Mouse (Mus musculus) lung, embryonic 14.5 days (tissue): ENCODE data around the gene Frrs1. TPM values are rescaled to one million over a fixed set of nuclear protein-coding genes. Genes with fewer than 3 reads are reported as not detected.

Experiments
- ATAC-seq: fragments of 200-750 bp; cut with Nextera tagmentation; 2 replicates; pipeline ENCODE4 v1.8.0; 2017; ENCODE audit warnings: mild to moderate bottlenecking, moderate TSS enrichment, moderate library complexity; ENCODE audit not compliant: insufficient read depth
- DNase-seq: peaks from one replicate; pipeline ENCODE4 v3.0.0-alpha.2; 2015
- H3K27ac ChIP-seq: fragments of 300-500 bp; sonication (generic); 2 replicates; pipeline ENCODE4 v1.5.1; 2014; ENCODE audit warnings: low read depth, mild to moderate bottlenecking, moderate library complexity
- H3K27me3 ChIP-seq: fragments of 300-500 bp; sonication (generic); 2 replicates; pipeline ENCODE4 v1.6.1; 2014; ENCODE audit warnings: low read length, control low read depth; ENCODE audit not compliant: insufficient read depth
- H3K36me3 ChIP-seq: fragments of 300-500 bp; sonication (generic); 2 replicates; pipeline ENCODE4 v1.6.1; 2014; ENCODE audit warnings: control low read depth; ENCODE audit not compliant: insufficient read depth
- H3K4me1 ChIP-seq: fragments of 300-500 bp; sonication (generic); 2 replicates; pipeline ENCODE4 v1.6.1; 2014; ENCODE audit warnings: antibody characterized with exemption, control low read depth; ENCODE audit not compliant: insufficient read depth
- H3K4me2 ChIP-seq: fragments of 300-500 bp; sonication (generic); 2 replicates; pipeline ENCODE4 v1.6.1; 2014; ENCODE audit warnings: mild to moderate bottlenecking
- H3K4me3 ChIP-seq: fragments of 300-500 bp; sonication (generic); 2 replicates; pipeline ENCODE4 v1.5.1; 2014; ENCODE audit warnings: low read depth, low read length
- H3K9ac ChIP-seq: fragments of 300-500 bp; sonication (generic); 2 replicates; pipeline ENCODE4 v1.6.1; 2014
- H3K9me3 ChIP-seq: fragments of 300-500 bp; sonication (generic); 2 replicates; pipeline ENCODE4 v1.6.1; 2016; ENCODE audit warnings: low read depth, low read length, control low read depth
- CTCF ChIP-seq: IDR thresholded peaks from 2 replicates; pipeline ENCODE4 v1.5.1; 2016; ENCODE audit warnings: antibody characterized with exemption, low read depth
- WGBS: fragments of 180-500 bp; shearing (Covaris S2); extraction: QIAGEN DNeasy Blood & Tissue Kit; methylation state at CpG from one replicate; pipeline ENCODE4 v1.1.7; 2014; 5-methylcytosine and 5-hydroxymethylcytosine counted together
- polyA plus RNA-seq: library from polyadenylated mRNA; unstranded; fragments of >200 nt; fragmentation: Nextera tagmentation; extraction: Ambion mirVana; gene quantifications from 2 replicates; pipeline ENCODE4 v1.2.1, GENCODE M21; 2014

Frrs1 gene
- polyA plus RNA-seq, 1 experiment from 2014 or later = 8.9 TPM

DNA sequence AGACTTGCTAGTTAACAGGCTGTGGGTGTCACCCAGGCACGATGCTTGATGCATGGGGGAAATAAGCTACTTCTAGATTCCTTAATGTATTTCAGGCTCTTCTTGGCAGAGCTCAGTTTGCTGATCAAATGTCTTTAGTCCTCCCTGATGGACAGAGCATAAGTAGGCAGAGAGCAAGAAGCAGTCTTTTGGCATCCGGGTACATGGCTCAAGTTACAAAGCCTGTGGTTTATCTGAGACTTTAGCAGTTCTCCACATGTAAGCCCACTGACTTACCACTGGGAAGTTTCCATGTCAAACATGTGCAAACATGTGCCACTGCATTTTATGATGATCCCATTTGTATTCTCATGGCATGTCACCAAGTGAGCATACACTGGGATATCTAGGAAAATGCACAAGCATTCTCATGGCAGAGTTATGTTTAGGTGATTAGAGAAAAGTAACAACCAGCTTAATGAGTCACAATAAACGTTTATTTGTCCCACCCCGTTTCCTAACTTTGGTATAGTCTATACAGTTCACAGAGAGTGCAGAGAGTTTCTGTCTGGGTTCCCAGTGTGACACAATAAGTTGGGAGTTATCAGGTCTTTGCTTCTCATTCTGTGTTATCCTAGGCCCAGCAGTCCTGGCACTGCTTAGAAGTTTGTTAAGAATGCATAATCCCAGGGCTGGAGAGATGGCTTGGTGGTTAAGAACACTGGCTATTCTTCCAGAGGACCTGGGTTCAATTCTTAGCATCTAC, 32.6 kb upstream of the Frrs1 start:
- DNase-seq = no peak
- Histone ChIP-seq H3K4me2 (no peak overlapping the region), H3K4me1 (no peaks in the 10 kb centered on the region), H3K9ac (no peak overlapping the region), H3K27ac (no peak overlapping the region), H3K9me3 (no peaks in the 10 kb centered on the region), H3K36me3 (no peaks in the 10 kb centered on the region), H3K27me3 (no peaks in the 10 kb centered on the region), H3K4me3 (no peak overlapping the region)
- ATAC-seq = no peak
- 61% methylated on average over 4 of the region's 4 CpGs for WGBS
- no peak for TF ChIP-seq CTCF

GRCm38 (mm10) chr3:116829274-116829920, 29.9 kb upstream of the Frrs1 start:
- Histone ChIP-seq H3K4me3 (no peak overlapping the region), H3K9ac (no peak overlapping the region), H3K4me1 (no peaks in the 10 kb centered on the region), H3K4me2 (no peak overlapping the region), H3K27ac (no peak overlapping the region), H3K27me3 (no peaks in the 10 kb centered on the region), H3K36me3 (no peaks in the 10 kb centered on the region), H3K9me3 (no peaks in the 10 kb centered on the region)
- ATAC-seq (no peak), DNase-seq (no peak)
- TF ChIP-seq CTCF = no peak
- WGBS = 80% methylated on average over 10 of the region's 10 CpGs

- ATAC-seq (no peak), DNase-seq (peak; percentile 74)
- WGBS = 53% methylated on average over 5 of the region's 5 CpGs
- no peak overlapping the region for H3K4me2 ChIP-seq
- H3K9ac ChIP-seq = no peak overlapping the region
- H3K27ac ChIP-seq = no peak overlapping the region
- H3K9me3 ChIP-seq = no peaks in the 10 kb centered on the region
- H3K27me3 ChIP-seq = no peaks in the 10 kb centered on the region
- TF ChIP-seq CTCF = no peak
- no peak overlapping the region for H3K4me3 ChIP-seq
- H3K36me3 ChIP-seq = no peaks in the 10 kb centered on the region
- no peaks in the 10 kb centered on the region for H3K4me1 ChIP-seq
Observed at GRCm38 (mm10) chr3:116831324-116831723, 27.9 kb upstream of the Frrs1 start.

DNA sequence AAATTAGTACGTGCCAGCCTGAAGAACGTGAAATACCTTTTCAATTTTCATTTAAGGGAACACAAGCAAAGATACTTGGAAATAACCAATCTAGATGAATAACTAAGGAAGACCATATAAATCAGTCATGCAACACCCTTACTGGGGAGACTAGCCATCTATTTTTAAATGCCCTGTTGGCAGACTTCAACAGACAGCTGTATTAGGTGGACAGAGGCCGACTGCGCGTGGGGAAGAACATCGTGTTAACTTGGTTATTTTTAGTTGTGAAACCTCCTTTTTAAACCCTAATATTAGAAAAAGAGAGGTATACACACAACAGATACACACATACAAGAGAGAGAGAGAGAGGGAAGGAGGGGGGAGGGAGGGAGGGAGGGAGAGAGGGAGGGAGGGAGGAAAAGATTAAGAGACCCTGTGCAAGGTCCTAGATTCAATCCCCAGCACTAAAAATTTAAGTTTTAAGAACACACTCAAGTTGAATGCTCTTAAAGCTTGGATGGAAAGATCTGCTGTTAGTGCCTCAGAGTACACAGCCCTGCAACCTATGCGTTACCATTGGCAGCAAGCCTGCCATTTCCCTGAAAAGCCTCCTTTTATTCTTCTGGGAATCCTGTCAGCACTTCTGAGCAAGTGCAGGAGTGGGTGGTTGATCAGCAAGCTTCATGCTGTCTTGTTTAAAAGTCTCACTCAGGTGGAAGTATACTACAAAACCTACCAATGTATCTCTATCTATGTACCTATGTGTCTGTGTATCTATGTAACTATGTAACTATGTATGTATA, 26.5 kb upstream of the Frrs1 start:
- ATAC-seq = no peak
- H3K9ac ChIP-seq = no peak overlapping the region
- no peak for DNase-seq
- H3K27me3 ChIP-seq = no peaks in the 10 kb centered on the region
- no peak overlapping the region for H3K4me2 ChIP-seq
- WGBS = 80% methylated on average over 7 of the region's 7 CpGs
- no peaks in the 10 kb centered on the region for H3K4me1 ChIP-seq
- H3K27ac ChIP-seq = no peak overlapping the region
- H3K9me3 ChIP-seq = no peaks in the 10 kb centered on the region
- no peak overlapping the region for H3K4me3 ChIP-seq
- H3K36me3 ChIP-seq = no peaks in the 10 kb centered on the region
- no peak for TF ChIP-seq CTCF

GRCm38 (mm10) chr3:116833491-116833890, 25.8 kb upstream of the Frrs1 start:
- no peak for TF ChIP-seq CTCF
- no peak overlapping the region for H3K9ac ChIP-seq
- H3K27me3 ChIP-seq = no peaks in the 10 kb centered on the region
- H3K27ac ChIP-seq = no peak overlapping the region
- no peak overlapping the region for H3K4me3 ChIP-seq
- no peaks in the 10 kb centered on the region for H3K36me3 ChIP-seq
- H3K4me2 ChIP-seq = no peak overlapping the region
- WGBS = 74% methylated on average over 4 of the region's 4 CpGs
- ATAC-seq = no peak
- no peak for DNase-seq
- no peaks in the 10 kb centered on the region for H3K4me1 ChIP-seq
- no peaks in the 10 kb centered on the region for H3K9me3 ChIP-seq

DNA sequence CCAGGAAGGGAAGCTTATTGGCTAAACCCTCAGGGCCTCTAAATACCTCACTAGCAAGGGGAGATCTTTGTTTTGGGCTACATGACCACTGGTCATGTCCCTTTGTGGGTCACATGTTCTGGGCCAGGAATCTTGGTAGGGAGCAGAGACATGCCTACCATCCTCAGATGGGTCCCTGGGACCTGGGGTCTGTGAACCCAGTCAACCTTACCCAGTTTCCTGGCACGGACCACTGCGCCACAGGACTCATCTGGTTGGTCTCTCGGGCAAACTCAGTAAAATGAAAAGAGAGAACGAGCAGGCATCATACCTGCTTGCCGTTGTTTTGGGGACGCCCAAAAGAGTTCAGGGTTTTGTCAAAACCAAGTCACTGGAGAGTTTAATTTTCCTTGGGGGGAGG, 25.0 kb upstream of the Frrs1 start:
- Histone ChIP-seq H3K36me3 (no peaks in the 10 kb centered on the region), H3K9me3 (no peaks in the 10 kb centered on the region), H3K4me2 (no peak overlapping the region), H3K4me1 (no peaks in the 10 kb centered on the region), H3K4me3 (no peak overlapping the region), H3K27ac (no peak overlapping the region), H3K27me3 (no peaks in the 10 kb centered on the region), H3K9ac (no peak overlapping the region)
- WGBS = 90% methylated on average over 6 of the region's 6 CpGs
- no peak for DNase-seq
- TF ChIP-seq CTCF = no peak
- ATAC-seq = no peak

DNA sequence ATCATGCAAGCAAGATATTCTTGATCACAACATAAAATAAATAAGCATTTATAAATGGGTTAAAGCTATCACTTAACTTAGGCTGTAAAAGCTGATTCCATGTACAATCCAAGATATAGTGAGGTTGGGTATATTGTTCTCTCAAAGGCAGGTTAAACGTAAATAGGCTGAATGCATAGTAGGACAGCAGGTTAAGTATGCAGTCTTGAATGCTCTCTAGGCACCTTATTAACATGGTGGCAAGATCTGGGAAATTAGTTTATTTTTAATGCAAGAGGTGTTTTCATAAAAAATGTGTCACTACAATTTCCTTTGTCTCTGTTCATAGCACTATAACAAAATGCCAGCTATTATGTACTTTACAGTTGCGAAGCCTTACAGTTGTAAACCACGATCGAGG, 23.9 kb upstream of the Frrs1 start:
- ATAC-seq (no peak), DNase-seq (no peak)
- Histone ChIP-seq H3K9ac (no peak overlapping the region; the same call in 1 of the 2 replicates), H3K36me3 (no peaks in the 10 kb centered on the region), H3K27ac (no peak overlapping the region), H3K4me3 (peak overlapping the region; percentile 34; the same call in 1 of the 2 replicates), H3K9me3 (no peaks in the 10 kb centered on the region), H3K4me1 (no peaks in the 10 kb centered on the region), H3K27me3 (no peaks in the 10 kb centered on the region), H3K4me2 (peak overlapping the region; percentile 77)
- no peak for TF ChIP-seq CTCF
- WGBS = 58% methylated on average over 4 of the region's 4 CpGs
